Mouse (Mus musculus) hindlimb bud, embryonic 11.5 days (tissue): ENCODE measurements around the gene Prickle2.

Experiments
- DNase-seq: peaks from one replicate; pipeline ENCODE4 v3.0.0-alpha.2; 2012; ENCODE audit warnings: low read depth, low spot score; ENCODE audit errors: extremely low spot score

Prickle2 gene

GRCm38 (mm10) chr6:92458026-92458425, 247.9 kb downstream of the Prickle2 start:
- DNase-seq: no peak

- DNase-seq: no peak
Observed at GRCm38 (mm10) chr6:92451421-92451820, 254.5 kb downstream of the Prickle2 start.

GRCm38 (mm10) chr6:92449956-92450355, 256.0 kb downstream of the Prickle2 start:
- no peak for DNase-seq

GRCm38 (mm10) chr6:92446662-92447061, 259.3 kb downstream of the Prickle2 start:
- no peak for DNase-seq

- DNase-seq: no peak
Observed at GRCm38 (mm10) chr6:92441205-92441604, 264.8 kb downstream of the Prickle2 start.

- DNase-seq: no peak
Observed at GRCm38 (mm10) chr6:92440251-92440650, 265.7 kb downstream of the Prickle2 start.

GRCm38 (mm10) chr6:92432146-92432545, 273.8 kb downstream of the Prickle2 start:
- DNase-seq: no peak

GRCm38 (mm10) chr6:92427406-92428171, 278.4 kb downstream of the Prickle2 start:
- no peak for DNase-seq

- no peak for DNase-seq
Observed at GRCm38 (mm10) chr6:92425901-92426300, 280.1 kb downstream of the Prickle2 start.

- no peak for DNase-seq
Observed at GRCm38 (mm10) chr6:92425476-92425875, 280.5 kb downstream of the Prickle2 start.

GRCm38 (mm10) chr6:92424991-92425390, 281.0 kb downstream of the Prickle2 start:
- DNase-seq: no peak

GRCm38 (mm10) chr6:92422286-92422685, 283.7 kb downstream of the Prickle2 start:
- no peak for DNase-seq

- DNase-seq: no peak
Observed at GRCm38 (mm10) chr6:92420106-92420505, 285.8 kb downstream of the Prickle2 start.

GRCm38 (mm10) chr6:92415405-92415755, 290.6 kb downstream of the Prickle2 start:
- DNase-seq: no peak

- peak; percentile 39 for DNase-seq
Observed at GRCm38 (mm10) chr6:92414478-92415404, 291.2 kb downstream of the Prickle2 start.

GRCm38 (mm10) chr6:92413982-92414381, 292.0 kb downstream of the Prickle2 start:
- no peak for DNase-seq

- no peak for DNase-seq
Observed at GRCm38 (mm10) chr6:92409788-92410187, 296.2 kb downstream of the Prickle2 start.

- DNase-seq: no peak
Observed at GRCm38 (mm10) chr6:92407259-92407658, 298.7 kb downstream of the Prickle2 start.

GRCm38 (mm10) chr6:92405571-92405970, 300.4 kb downstream of the Prickle2 start:
- no peak for DNase-seq

GRCm38 (mm10) chr6:92397876-92398275, 308.1 kb downstream of the Prickle2 start:
- DNase-seq: no peak

- no peak for DNase-seq
Observed at GRCm38 (mm10) chr6:92395556-92395955, 310.4 kb downstream of the Prickle2 start.

- DNase-seq: no peak
Observed at GRCm38 (mm10) chr6:92395143-92395542, 310.8 kb downstream of the Prickle2 start.
